Mouse (Mus musculus) forebrain, embryonic 16.5 days (tissue): ENCODE results near the gene Zfp263. TPM values are rescaled to one million over a fixed set of nuclear protein-coding genes. Genes with fewer than 3 reads are reported as not detected.

ENCODE experiments used
- polyA plus RNA-seq: library from polyadenylated mRNA; unstranded; fragments of >200 nt; fragmentation: Nextera tagmentation; extraction: Ambion mirVana; gene quantifications from 2 replicates; pipeline ENCODE4 v1.2.1, GENCODE M21; 2015

The Zfp263 gene
- polyA plus RNA-seq, 1 experiment from 2014 or later: 67.6 TPM

Other genes with a start within 250 kb of the Zfp263 start
- gene Olfr161, start 153.1 kb upstream of the Zfp263 start, polyA plus RNA-seq: not detected in 2 replicates
- gene Mefv, start 26.0 kb upstream of the Zfp263 start, polyA plus RNA-seq: not detected in 2 replicates
- 0.17 TPM in 1 of 2 replicates, not detected in the other for gene Olfr15, start 86.8 kb downstream of the Zfp263 start, polyA plus RNA-seq
- gene Zfp174, start 103.2 kb downstream of the Zfp263 start, polyA plus RNA-seq: 3.0 and 3.1 TPM in 2 replicates
- 87.6 and 89.4 TPM in 2 replicates for gene Naa60, start 128.3 kb downstream of the Zfp263 start, polyA plus RNA-seq
- gene Zfp597, start 140.5 kb downstream of the Zfp263 start, polyA plus RNA-seq: 14.0 and 17.5 TPM in 2 replicates
- 2.1 and 3.3 TPM in 2 replicates for gene Gm20695, start 140.6 kb downstream of the Zfp263 start, polyA plus RNA-seq
- 12.0 and 13.4 TPM in 2 replicates for gene 1700037C18Rik, start 164.6 kb downstream of the Zfp263 start, polyA plus RNA-seq
- 41.0 and 43.4 TPM in 2 replicates for gene Cluap1, start 164.7 kb downstream of the Zfp263 start, polyA plus RNA-seq
- 0.88 and 1.2 TPM in 2 replicates for gene Nlrc3, start 232.5 kb downstream of the Zfp263 start, polyA plus RNA-seq